Mouse (Mus musculus): ENCODE data around the gene Zcchc2.

DNA sequence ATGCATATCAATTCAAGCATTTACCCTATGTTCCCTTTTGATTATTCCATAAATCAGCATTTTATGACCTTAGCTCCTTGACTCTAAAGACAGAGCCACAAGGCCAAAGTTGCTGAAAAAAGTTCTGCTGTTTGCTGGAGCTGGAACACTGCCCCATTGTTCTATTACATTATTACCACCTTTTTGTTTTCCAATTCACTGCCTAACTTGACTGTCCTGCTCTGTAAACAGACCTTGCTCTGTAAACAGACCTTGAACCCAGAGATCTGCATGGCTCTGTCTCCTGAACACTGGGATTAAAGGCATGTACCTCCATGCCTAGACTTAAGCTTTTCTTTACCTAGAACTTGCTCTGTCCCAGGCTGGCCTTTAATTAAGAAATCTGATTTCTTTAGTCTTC lies 36.2 kb upstream of the Zcchc2 start:
- TF ChIP-seq USF1 (IDR thresholded peaks at IDR 0.05; ENCODE audit: low read depth), result no peak
- no peak for TF ChIP-seq E2F4 (IDR thresholded peaks at IDR 0.05; ENCODE audit: insufficient read depth)
- TF ChIP-seq POLR2A (IDR thresholded peaks at IDR 0.05; ENCODE audit: insufficient read length, low read depth), result no peak
- TF ChIP-seq MYOG (IDR thresholded peaks at IDR 0.05; ENCODE audit: control insufficient read depth in 1 of 3, insufficient read depth in 1 of 3, insufficient read length in 2 of 3, low read depth in 2 of 3), result no peak
- no peak for TF ChIP-seq POLR2AphosphoS2 (IDR thresholded peaks at IDR 0.05; ENCODE audit: insufficient read length, low read depth)
- no peak for TF ChIP-seq MAX (IDR thresholded peaks at IDR 0.05; ENCODE audit: low read depth)
- TF ChIP-seq TCF12 (IDR thresholded peaks at IDR 0.05; ENCODE audit: insufficient read depth, poor library complexity, severe bottlenecking), result no peak
- no peak for TF ChIP-seq REST (IDR thresholded peaks at IDR 0.05; ENCODE audit: insufficient read depth, insufficient read length)

Measured in myocyte (in vitro differentiated cells).